Mouse (Mus musculus) gastrocnemius, adult 2 months (tissue): ENCODE measurements at regions not wholly inside any gene's neighbourhood (a gene's known extent, or its start where the extent isn't known, plus 50 kb on each side); places are given as distances from the start of the nearest gene placed in this dataset.

ENCODE experiments used
- DNase-seq: peaks from one replicate; pipeline ENCODE4 v3.0.0; 2022
- H3K27ac ChIP-seq: fragments of 200-600 bp; 2 replicates; pipeline ENCODE4 v1.8.1; 2022; ENCODE audit warnings: mild to moderate bottlenecking
- H3K4me3 ChIP-seq: fragments of 200-600 bp; 2 replicates; pipeline ENCODE4 v1.8.1; 2022; ENCODE audit warnings: mild to moderate bottlenecking, moderate library complexity
- CTCF ChIP-seq: fragments of 200-600 bp; IDR thresholded peaks from 2 replicates; pipeline ENCODE4 v1.8.1; 2022; ENCODE audit warnings: antibody characterized with exemption, mild to moderate bottlenecking, moderate library complexity
- intact Hi-C: fragments of 180-260 bp; cut with DNase I; formaldehyde crosslinking; loops from one replicate; pipeline ENCODE4 v1.15.1; 2025

DNA sequence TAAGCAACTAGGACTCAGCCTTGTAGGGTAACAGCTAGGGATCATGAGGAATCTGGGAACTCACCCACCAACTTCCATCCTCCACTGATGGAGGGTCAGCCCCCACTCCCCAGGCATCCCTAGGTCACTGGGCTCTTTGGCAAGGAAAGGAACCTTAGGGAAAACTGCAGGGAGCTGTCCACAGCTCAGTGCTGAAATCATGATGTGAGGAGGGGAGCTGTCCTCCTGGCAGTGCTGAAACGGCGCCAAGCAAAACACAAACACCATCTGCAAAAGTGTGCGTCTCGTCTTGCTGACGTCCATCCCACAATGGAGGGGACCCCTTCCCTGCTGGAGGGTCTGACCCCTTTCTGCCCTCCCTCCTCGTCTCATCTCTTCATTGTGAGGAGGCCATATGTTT, 68.6 kb upstream of the Rph3a start:
- H3K4me3 ChIP-seq, result no peak overlapping the region
- no peak overlapping the region for H3K27ac ChIP-seq
- no peak for TF ChIP-seq CTCF
- DNase-seq, result peak; percentile 55
- intact Hi-C loops, result no loop called here

DNA sequence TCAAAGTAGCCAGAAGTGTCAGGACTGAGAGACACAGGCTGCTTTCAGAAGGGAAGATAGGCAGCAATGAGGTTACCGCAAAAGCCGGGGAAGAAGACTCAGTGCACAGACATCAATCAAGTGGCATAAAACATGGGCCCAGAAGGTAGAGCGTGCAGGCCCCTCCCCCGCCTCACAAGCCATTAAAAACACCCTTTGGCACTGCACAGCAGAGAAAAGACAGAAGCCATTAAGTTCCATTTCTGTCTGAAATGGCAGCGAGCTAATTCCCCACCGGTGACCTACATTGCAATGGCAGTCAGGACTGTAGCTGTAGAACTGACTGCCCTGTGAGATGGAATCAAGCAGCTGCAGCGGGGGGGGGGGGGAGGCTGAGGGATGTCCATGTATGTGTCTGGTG, 66.8 kb upstream of the Rph3a start:
- no peak for DNase-seq
- no peak for TF ChIP-seq CTCF
- Histone ChIP-seq H3K27ac (no peak overlapping the region), H3K4me3 (no peak overlapping the region)
- intact Hi-C loops, result no loop called here

DNA sequence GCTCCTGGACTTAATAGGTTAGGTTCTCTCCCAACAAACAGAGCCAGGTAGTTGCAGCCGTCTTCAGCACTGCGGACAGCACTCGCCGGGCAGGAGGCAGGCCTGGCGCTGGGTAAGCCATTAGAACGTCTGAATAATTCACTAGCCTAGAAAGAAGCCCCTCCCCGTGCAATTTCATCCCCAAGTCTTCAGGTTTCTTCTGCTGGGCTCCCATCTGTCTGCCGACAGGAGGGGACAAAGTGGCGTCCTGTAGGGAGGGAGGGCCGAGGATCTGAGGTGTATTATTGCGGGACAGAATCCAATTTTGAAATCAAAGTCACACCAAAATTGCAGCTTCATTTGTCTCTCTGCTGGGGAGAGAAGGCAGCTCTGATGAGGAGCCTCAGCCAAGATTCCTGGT, 58.9 kb upstream of the Rph3a start:
- intact Hi-C loops, result no loop called here
- Histone ChIP-seq H3K27ac (no peak overlapping the region), H3K4me3 (no peak overlapping the region)
- DNase-seq, result no peak
- no peak for TF ChIP-seq CTCF

DNA sequence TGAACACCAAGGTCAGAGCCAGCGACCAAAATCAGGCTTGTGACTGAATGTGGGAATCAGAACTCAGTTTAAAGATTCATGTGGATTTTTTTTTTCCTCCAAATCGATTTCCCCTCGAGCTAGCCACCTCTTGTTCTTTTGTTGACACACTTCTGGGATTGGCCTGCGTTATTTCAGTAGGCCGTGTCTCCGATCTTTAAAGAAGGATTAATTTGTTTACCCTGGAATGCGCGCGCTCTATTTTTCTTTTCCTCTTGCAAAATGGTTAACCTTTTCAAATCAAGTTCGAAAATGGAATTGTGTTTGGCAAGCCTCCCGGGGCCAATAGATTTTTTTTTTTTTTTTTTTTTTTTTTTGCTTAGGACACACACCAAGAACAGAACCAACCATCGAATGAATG, 54.8 kb upstream of the Rph3a start:
- TF ChIP-seq CTCF, result no peak
- intact Hi-C loops, result no loop called here
- no peak for DNase-seq
- Histone ChIP-seq H3K27ac (no peak overlapping the region), H3K4me3 (no peak overlapping the region)

DNA sequence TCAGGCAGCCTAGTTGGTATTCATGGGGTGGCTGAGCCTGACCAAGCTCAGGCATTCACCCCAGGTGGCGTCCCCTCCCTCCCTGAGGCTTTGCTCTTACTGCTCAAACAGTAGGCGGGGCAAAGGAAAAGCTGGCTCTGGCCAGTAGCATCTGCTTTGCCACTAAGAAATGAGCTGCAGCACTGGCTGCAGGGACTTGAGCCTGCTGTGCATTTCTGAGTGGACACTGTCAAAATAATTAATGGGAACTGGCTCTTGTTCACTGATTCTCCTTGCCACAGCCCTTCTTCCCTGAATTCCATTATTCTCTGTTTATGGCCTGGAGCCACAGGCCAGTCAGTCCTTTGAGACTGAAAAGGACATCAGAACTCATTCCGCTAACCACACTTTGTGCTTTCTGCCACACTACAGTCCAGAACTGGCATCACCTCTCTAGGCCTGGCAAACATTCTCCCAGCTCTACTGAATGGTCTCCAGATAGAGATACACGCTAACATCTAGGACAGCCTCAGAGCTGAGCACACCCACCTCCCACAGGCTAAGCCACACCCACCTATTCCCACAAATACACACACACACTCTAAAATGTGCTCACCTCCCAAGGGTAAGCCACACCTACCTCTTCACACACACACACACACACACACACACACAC, 53.2 kb upstream of the Rph3a start:
- intact Hi-C loops, result no loop called here
- no peak overlapping the region for H3K27ac ChIP-seq
- no peak for TF ChIP-seq CTCF
- no peak for DNase-seq
- no peak overlapping the region for H3K4me3 ChIP-seq

DNA sequence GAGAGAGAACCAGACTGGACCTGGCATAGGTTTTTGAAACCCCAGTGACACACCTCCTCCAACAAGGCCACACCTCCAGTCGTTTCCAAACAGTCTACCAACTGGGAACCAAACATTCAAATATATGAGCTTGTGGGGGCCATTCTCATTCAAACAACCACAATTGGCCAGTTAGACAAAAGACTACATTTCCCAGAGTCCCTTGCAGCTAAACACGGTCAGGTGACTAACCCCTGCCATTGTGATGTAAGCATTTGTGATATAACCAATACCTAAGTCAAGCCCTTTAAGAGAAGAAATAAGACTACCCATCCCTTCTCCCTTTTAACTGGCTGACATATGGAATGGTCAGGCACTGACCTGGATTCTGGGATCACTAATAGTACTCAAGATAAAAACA, 51.8 kb upstream of the Rph3a start:
- no peak for DNase-seq
- intact Hi-C loops, result no loop called here
- H3K27ac ChIP-seq, result no peak overlapping the region
- TF ChIP-seq CTCF, result no peak
- H3K4me3 ChIP-seq, result no peak overlapping the region
